Comparison of ENCODE assay signal across 16 mouse cellular contexts in genomic region chr5:118929037-118929436, GRCm38 (mm10).
DNase-seq lines count a peak whose midpoint lies in the region; ATAC-seq and TF ChIP-seq lines count a peak whose summit lies in the region.
"Had no signal": no experiment of that assay in that cellular context is flagged by ENCODE, and none has a peak within 500 bp of the region (broad histone marks: within the 10 kb centered on the region; RNA-seq: fewer than 3 reads in every experiment).

No protein-coding gene starts in this region.

- H3K36me3 ChIP-seq in midbrain, postnatal 0 days (ENCODE audit: insufficient read depth, low read length): no peaks in the 10 kb centered on the region
- H3K36me3 ChIP-seq in midbrain, embryonic 10.5 days: no peaks in the 10 kb centered on the region
- H3K36me3 ChIP-seq: embryonic facial prominence, embryonic 12.5 days; liver, embryonic 12.5 days; midbrain, embryonic 15.5 days had no signal

- DNase-seq in adrenal gland, postnatal 14 days: peak; percentile 18
- DNase-seq in adrenal gland, adult 8-10 months: no peak
- DNase-seq in kidney, postnatal 4 days: peak; percentile 15 to 24
- no peak for DNase-seq in kidney, adult 11 months
- DNase-seq in midbrain, postnatal 0 days (ENCODE audit: low spot score): no peak
- DNase-seq in midbrain, embryonic 10.5 days (ENCODE audit: low spot score): no peak
- DNase-seq in T-cell, adult 2 months (ENCODE audit: low spot score): no peak
- DNase-seq in cerebellum, adult 11-12 months: no peak
- DNase-seq: cerebellum, postnatal 25 days; gastrocnemius, postnatal 14 days; kidney, postnatal 14 days had no signal

- H3K27ac ChIP-seq in midbrain, postnatal 0 days (ENCODE audit: low read depth, low read length): no peak overlapping the region
- no peak overlapping the region for H3K27ac ChIP-seq in midbrain, embryonic 10.5 days (replicated peaks)
- H3K27ac ChIP-seq: embryonic facial prominence, embryonic 12.5 days; liver, embryonic 12.5 days; midbrain, embryonic 15.5 days had no signal

- peak; percentile 60 for TF ChIP-seq CTCF in midbrain, postnatal 0 days (IDR thresholded peaks at IDR 0.05)

- H3K4me2 ChIP-seq in midbrain, postnatal 0 days (ENCODE audit: low read depth, low read length, poor library complexity, severe bottlenecking): no peak overlapping the region
- H3K4me2 ChIP-seq: liver, embryonic 12.5 days; midbrain, embryonic 15.5 days had no signal

- no peak overlapping the region for H3K4me3 ChIP-seq in midbrain, postnatal 0 days (ENCODE audit: low read depth, low read length)
- no peak overlapping the region for H3K4me3 ChIP-seq in midbrain, embryonic 10.5 days
- H3K4me3 ChIP-seq: embryonic facial prominence, embryonic 12.5 days; liver, embryonic 12.5 days; midbrain, embryonic 15.5 days had no signal

- H3K4me1 ChIP-seq in midbrain, postnatal 0 days (ENCODE audit: insufficient read depth, low read length): no peaks in the 10 kb centered on the region; the same call in 1 of the 2 replicates
- H3K4me1 ChIP-seq in midbrain, embryonic 10.5 days: peaks cover 11% of the 10 kb centered on the region
- H3K4me1 ChIP-seq: liver, embryonic 12.5 days had no signal

- WGBS in midbrain, postnatal 0 days: 94% methylated on average over 4 of the region's 4 CpGs
- WGBS in midbrain, embryonic 10.5 days: 96% methylated on average over 4 of the region's 4 CpGs

- ATAC-seq in midbrain, postnatal 0 days (ENCODE audit: low FRiP score): no peak
- ATAC-seq: inflammation-experienced regulatory T-cells, adult 6 months; liver, embryonic 12.5 days; midbrain, embryonic 15.5 days had no signal

- no peak overlapping the region for H3K9ac ChIP-seq in midbrain, postnatal 0 days (replicated peaks; ENCODE audit: low read length, poor library complexity, severe bottlenecking)
- H3K9ac ChIP-seq: embryonic facial prominence, embryonic 12.5 days; liver, embryonic 12.5 days; midbrain, embryonic 15.5 days had no signal

- H3K9me3 ChIP-seq in midbrain, postnatal 0 days (ENCODE audit: low read length): no peaks in the 10 kb centered on the region
- H3K9me3 ChIP-seq in midbrain, embryonic 10.5 days (replicated peaks): no peaks in the 10 kb centered on the region
- H3K9me3 ChIP-seq: embryonic facial prominence, embryonic 12.5 days; midbrain, embryonic 15.5 days had no signal

- peaks cover 4% of the 10 kb centered on the region; the same call in 1 of the 2 replicates for H3K27me3 ChIP-seq in midbrain, postnatal 0 days (ENCODE audit: insufficient read depth, low read length)
- peaks cover 72% of the 10 kb centered on the region for H3K27me3 ChIP-seq in midbrain, embryonic 10.5 days (ENCODE audit: low read depth, poor library complexity, severe bottlenecking)
- H3K27me3 ChIP-seq: CH12.LX had no signal

Comparison
In these comparisons a context has a peak if more than half of its experiments do, and no peak if none do; other contexts are left out.
1. DNase-seq: peak in adrenal gland, postnatal 14 days (single experiment) and kidney, postnatal 4 days (2 of 2); none in adrenal gland, adult 8-10 months (single experiment), kidney, adult 11 months (single experiment), midbrain, postnatal 0 days (single experiment), midbrain, embryonic 10.5 days (single experiment), T-cell, adult 2 months (single experiment) and cerebellum, adult 11-12 months (single experiment).